Mouse (Mus musculus): ENCODE results near the gene Eif3f.
A peak's percentile ranks its signal among the peaks of the same experiment; 100 is the strongest.

Eif3f gene

GRCm38 (mm10) chr7:108933794-108934731, at the start of gene Eif3f:
Eif3f (plus strand) TSS chr7:108934417.
- DNase-seq (ENCODE audit: low spot score in 2 of 2): peak; percentile 86 to 91

- DNase-seq (ENCODE audit: low spot score in 2 of 2): no peak
Observed at GRCm38 (mm10) chr7:108884906-108885305, 49.3 kb upstream of the Eif3f start, which contains the start of gene Olfr518. Olfr518 (minus strand) TSS chr7:108885006.

GRCm38 (mm10) chr7:108894320-108894719, 39.9 kb upstream of the Eif3f start, which contains the start of gene Olfr519:
Olfr519 (minus strand) TSS chr7:108894420.
- no peak for DNase-seq (ENCODE audit: low spot score in 2 of 2)

- no peak for DNase-seq (ENCODE audit: low spot score in 2 of 2)
Observed at GRCm38 (mm10) chr7:108903969-108904368, 30.2 kb upstream of the Eif3f start.

- DNase-seq (ENCODE audit: low spot score in 2 of 2): no peak
Observed at GRCm38 (mm10) chr7:108927043-108927442, 7.2 kb upstream of the Eif3f start.

GRCm38 (mm10) chr7:108928280-108929188, 5.7 kb upstream of the Eif3f start:
- no peak for DNase-seq (ENCODE audit: low spot score in 2 of 2)

GRCm38 (mm10) chr7:108929726-108930393, 4.4 kb upstream of the Eif3f start, which contains the start of gene Nlrp10:
Nlrp10 (minus strand) TSS chr7:108930178.
- DNase-seq (ENCODE audit: low spot score in 2 of 2): no peak

- no peak for DNase-seq (ENCODE audit: low spot score in 2 of 2)
Observed at GRCm38 (mm10) chr7:108934836-108935235, 619 bp downstream of the Eif3f start.

GRCm38 (mm10) chr7:108935411-108935810, 1.2 kb downstream of the Eif3f start:
- DNase-seq (ENCODE audit: low spot score in 2 of 2): no peak

GRCm38 (mm10) chr7:108936591-108936990, 2.4 kb downstream of the Eif3f start:
- no peak for DNase-seq (ENCODE audit: low spot score in 2 of 2)

- DNase-seq (ENCODE audit: low spot score in 2 of 2): no peak
Observed at GRCm38 (mm10) chr7:108941466-108941865, 7.2 kb downstream of the Eif3f start.

GRCm38 (mm10) chr7:108944002-108944401, 9.8 kb downstream of the Eif3f start:
- DNase-seq (ENCODE audit: low spot score in 2 of 2): peak in 1 of 2 experiments; percentile 52

GRCm38 (mm10) chr7:108948611-108949010, 14.4 kb downstream of the Eif3f start:
- no peak for DNase-seq (ENCODE audit: low spot score in 2 of 2)

- DNase-seq (ENCODE audit: low spot score in 2 of 2): no peak
Observed at GRCm38 (mm10) chr7:108949301-108949700, 15.1 kb downstream of the Eif3f start.

- DNase-seq (ENCODE audit: low spot score in 2 of 2): peak; percentile 29 to 62
Observed at GRCm38 (mm10) chr7:108950312-108950761, 16.1 kb downstream of the Eif3f start, which contains the start of gene Tub. Tub (plus strand) TSS chr7:108950338.

- DNase-seq (ENCODE audit: low spot score in 2 of 2): peak in 1 of 2 experiments; percentile 39
Observed at GRCm38 (mm10) chr7:108950762-108951331, 16.6 kb downstream of the Eif3f start.

- no peak for DNase-seq (ENCODE audit: low spot score in 2 of 2)
Observed at GRCm38 (mm10) chr7:108952801-108953200, 18.6 kb downstream of the Eif3f start.

GRCm38 (mm10) chr7:108954185-108954584, 20.0 kb downstream of the Eif3f start:
- DNase-seq (ENCODE audit: low spot score in 2 of 2): peak in 1 of 2 experiments; percentile 35

- DNase-seq (ENCODE audit: low spot score in 2 of 2): no peak
Observed at GRCm38 (mm10) chr7:108957734-108958133, 23.5 kb downstream of the Eif3f start.

- DNase-seq (ENCODE audit: low spot score in 2 of 2): no peak
Observed at GRCm38 (mm10) chr7:108965968-108966367, 31.8 kb downstream of the Eif3f start.

All from cerebellum, postnatal 4 days (tissue).